Mouse (Mus musculus) thymus, postnatal 36 days (tissue): ENCODE measurements around the gene Fkrp.
A peak's percentile ranks its signal among the peaks of the same experiment; 100 is the strongest.

Source experiments
- DNase-seq, 2 experiments: peaks; one replicate each; pipeline ENCODE4 v3.0.0; 2022; ENCODE audit warnings: mixed read lengths in 2 of 2

The Fkrp gene

GRCm38 (mm10) chr7:16830449-16830848, 13.9 kb upstream of the Fkrp start:
- no peak for DNase-seq

DNA sequence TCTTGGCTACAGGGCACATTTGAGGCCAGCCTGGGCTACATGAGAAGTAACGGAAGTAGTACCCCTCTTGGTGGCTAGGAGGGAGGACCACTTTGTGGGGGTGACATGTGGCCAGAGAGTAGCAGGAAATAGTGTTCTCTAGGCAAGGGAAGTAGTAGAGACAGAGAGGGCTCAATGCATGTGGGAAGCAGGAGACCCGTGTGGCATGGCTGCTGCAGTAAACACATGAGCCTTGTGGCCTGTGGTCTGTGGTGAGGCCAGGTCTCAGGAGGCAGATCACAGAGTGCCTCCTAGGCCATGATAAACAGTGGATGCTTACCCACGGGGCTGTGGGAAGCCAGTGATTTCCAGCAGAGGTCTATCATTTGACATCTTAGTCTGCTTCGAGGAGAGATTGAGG, 10.7 kb upstream of the Fkrp start:
- DNase-seq = no peak

- no peak for DNase-seq
Observed at GRCm38 (mm10) chr7:16826571-16826970, 10.0 kb upstream of the Fkrp start.

GRCm38 (mm10) chr7:16825785-16826184, 9.3 kb upstream of the Fkrp start:
- peak; percentile 39 to 55 for DNase-seq

DNA sequence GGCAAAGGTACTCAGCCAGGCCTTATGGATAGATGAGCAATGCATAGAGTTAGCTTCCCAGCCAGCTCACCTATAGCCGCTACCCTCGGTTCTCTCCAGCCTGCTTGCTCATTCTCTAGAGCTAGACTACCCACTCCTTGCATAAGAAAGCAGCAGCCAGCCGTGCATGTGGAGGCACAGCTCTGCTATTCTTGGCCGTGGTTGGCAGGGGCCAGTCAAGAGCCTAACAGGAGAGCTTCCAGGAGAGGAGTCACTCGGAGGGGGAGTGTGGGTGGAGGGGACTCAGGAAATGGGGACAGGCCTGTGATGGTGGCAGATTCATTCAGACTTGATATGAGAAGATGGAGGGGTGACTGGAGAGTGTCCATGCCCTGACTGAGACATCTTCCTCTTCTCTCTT, 7.2 kb upstream of the Fkrp start:
- no peak for DNase-seq

DNA sequence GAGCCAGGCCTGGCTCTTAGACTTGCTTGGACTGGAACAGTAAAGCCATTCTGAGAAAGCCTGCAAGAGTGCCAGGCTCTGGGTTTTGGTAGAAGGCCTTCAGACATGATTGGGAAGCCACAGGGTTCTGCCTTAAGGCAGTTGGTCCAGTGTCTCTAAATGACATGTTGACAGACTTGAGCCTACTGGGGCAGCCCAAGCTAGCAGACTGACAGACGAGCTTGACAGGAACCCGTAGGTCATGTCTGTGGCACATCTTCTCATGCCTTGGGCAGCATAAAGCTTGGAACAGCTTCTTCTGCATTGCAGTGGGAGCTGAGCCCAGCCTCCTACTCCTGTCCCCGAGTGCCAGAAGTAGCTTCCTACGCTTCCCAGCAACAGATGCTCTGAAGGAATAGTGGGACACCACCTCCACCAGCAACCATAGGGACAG, 5.2 kb upstream of the Fkrp start:
- DNase-seq = no peak

GRCm38 (mm10) chr7:16821091-16821490, 4.6 kb upstream of the Fkrp start:
- no peak for DNase-seq

- DNase-seq = no peak
Observed at GRCm38 (mm10) chr7:16820271-16820763, 3.8 kb upstream of the Fkrp start.

GRCm38 (mm10) chr7:16819794-16820193, 3.3 kb upstream of the Fkrp start:
- DNase-seq = no peak

GRCm38 (mm10) chr7:16817693-16818092, 1.2 kb upstream of the Fkrp start:
- DNase-seq = no peak

DNA sequence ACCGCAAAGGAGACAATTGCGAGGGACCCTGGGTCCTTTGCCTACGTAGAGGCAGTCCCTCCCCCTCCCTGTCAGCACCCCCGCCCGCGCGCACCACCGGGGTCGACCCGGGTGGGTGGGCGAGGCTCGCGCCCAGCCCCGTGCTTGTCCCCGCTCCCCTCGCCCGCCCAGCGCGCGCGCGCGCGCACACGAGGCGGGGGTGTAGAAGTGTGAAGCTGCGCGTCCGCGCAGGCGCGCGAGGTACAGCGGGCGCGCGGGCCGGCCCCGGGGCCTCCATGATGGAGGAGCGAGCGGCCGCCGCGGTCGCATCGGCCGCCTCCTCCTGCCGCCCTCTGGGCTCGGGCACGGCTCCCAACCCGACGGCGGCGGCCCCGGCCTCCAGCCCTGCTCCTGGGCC, 456 bp downstream of the Fkrp start:
- DNase-seq = peak; percentile 83 to 87

DNA sequence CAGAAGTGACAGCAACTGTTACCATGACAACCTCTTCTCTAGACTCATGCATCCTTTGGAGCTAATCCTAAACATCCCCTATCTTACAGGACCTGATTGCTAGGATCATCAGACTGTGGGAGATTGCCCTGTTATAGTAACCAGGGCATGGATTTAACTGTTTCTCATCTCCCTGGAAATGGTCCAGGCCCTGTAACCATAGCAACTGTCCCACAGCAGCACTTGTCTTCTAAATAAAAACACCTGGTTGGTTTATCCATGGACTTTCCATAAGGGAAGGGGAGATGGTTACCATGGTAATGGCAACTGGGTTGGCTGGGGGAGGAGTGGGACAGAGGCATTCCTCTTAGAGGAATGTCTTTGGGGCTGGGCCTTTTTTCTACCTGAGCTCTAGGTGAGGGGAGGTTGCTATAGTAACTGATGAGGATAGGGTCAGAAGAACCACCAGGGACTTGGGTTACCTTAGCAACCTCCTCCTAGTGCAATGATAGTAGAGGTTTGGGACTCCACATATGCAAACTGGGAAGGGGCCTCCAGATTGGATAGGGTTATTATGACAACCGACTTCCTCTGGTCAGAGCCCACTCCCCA, 1.1 kb downstream of the Fkrp start, which contains the start of gene Strn4:
TSS of gene Strn4 (plus strand) at position 539 of the 591 bp plus-strand sequence.
- no peak for DNase-seq

DNA sequence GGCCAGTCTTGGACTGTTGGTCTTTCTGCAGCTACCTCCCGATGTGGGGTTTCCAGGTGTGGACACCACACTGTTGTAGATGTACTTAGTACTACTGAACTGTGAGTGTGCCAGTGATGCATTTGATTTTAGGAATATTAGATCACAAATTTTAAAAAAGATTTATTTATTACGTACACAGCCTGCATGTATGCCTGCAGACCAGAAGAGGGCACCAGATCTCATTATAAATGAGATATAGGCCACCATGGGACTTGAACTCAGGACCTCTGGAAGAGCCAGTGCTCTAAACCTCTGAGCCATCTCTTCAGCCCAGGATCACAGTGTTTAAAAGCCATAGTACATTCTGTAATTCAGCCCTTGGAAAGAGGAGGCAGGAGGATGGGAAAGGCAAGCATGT, 4.0 kb downstream of the Fkrp start:
- no peak for DNase-seq

DNA sequence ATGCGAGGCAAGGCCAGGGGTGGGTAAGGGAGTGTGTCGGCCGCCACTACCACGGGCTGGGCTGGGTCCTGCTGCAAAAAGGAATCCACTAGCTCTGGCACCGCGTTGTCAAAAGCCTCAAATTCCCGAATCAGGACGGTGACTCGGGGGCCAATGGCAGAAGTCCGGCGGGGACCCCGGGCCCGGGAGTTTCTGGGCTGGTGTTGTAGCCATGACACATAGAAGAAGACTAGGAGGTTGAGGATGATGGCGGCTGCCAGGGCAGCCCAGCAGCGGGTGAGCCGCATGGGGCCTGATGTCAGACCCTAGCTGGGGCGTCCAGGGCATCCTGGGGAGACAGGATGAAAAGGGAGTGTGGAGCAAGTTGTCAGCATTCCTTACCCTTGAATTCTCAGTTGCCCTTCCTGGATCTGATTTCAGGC, 4.9 kb downstream of the Fkrp start:
- no peak for DNase-seq

DNA sequence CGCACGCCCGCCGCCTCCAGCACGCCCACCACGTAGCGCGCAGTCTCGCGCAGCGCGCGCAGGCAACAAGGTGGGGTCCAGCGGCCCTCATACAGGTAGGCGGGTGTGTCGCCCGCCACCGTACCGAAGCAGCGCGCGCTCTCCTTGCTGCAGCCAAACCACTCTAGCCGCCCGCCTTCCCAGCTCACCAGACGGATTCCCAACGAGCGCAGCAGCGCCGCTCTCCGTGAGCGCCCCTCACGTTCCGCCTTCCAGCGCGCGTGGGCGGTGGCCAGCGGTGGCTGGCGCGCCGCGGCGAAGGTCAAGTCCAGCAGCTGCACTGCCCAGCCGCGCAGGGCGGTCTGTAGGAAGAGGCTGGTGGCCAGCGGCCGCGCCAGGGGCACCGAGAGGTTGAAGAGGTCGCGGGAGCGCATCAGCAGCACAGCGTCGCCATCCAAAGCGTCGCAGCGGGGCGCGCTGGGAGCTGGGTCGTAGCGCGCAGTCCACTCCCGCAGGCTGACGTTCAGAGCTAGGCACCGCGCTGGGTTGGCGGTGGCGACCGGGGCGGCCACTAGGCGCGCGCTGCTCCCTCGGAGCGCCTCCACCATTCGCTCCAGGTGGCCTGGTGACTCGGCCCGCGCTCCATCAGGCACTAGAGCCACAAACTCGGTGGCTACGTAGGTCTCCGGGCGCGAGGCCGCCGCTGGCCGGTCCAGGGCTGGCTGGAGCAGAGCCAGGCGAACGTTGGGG, 5.4 kb downstream of the Fkrp start:
- no peak for DNase-seq

DNA sequence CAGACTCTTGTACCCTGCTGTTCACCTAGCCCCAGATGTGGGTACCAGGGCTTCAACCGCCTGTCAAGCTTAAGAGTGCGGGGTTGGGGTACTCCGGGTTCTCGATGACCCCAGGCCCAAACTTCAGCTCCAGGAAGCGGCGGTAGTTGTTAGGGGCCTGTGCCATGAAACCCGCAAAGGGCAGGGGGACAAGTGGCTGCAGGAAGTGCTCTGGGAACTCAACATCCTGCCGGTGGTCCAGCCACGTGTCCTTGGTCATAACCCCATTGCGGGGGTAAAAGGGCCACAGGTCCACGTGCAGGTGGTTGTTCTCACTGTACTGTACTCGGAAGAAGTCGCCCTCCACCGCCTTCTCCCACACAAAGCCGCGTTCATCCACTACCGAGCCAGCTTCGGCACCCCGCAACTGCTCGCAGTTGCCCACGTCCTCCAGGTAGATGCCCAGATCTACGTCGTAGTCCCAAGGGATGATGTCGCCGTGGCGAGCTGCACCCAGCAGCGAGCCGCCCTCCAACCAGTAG, 6.1 kb downstream of the Fkrp start:
- no peak for DNase-seq

- DNase-seq = peak; percentile 38 to 40
Observed at GRCm38 (mm10) chr7:16809739-16810138, 6.8 kb downstream of the Fkrp start.

DNA sequence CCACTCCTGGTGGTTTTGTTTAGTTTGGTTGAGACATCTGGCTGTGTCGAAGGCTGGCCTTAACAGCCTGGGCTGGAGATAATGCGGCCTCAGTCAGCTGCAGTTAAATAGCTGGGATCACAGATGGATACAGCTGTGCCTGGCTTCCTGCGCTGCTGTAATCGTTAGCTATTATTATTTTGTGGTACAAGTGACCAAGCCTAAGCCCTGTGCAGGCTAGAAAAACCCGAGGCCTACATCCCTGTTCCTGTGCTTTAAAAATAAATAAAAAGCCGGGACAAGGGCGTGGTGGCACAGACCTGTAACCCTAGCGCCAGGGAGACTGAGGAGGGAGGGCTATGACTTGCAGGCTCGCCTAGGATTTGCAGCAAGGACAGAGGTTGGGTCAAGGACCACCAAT, 7.9 kb downstream of the Fkrp start:
- no peak for DNase-seq

- peak; percentile 33 to 41 for DNase-seq
Observed at GRCm38 (mm10) chr7:16807936-16808335, 8.6 kb downstream of the Fkrp start.

- DNase-seq = no peak
Observed at GRCm38 (mm10) chr7:16804409-16805028, 12.0 kb downstream of the Fkrp start.

DNA sequence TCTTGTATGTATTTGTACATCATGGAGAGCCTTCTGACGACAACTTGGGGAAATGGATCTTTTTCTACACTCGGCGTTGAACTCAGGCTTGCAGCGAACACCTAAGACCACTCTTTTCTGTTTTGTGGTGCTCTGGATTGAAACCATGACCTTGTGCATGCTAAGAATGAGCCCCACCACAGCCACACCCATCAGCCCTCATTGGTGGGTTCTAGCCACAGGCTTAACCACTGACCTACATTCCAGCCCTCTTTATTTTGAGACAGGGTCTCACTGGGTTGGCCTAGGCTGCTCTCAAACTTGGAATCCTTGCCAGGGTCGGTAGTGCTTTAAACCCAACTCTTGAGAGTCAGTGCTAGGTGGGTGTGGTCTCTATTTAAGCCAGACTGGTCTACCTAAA, 21.6 kb downstream of the Fkrp start:
- peak; percentile 22 to 49 for DNase-seq

- DNase-seq = no peak
Observed at GRCm38 (mm10) chr7:16793010-16793725, 23.4 kb downstream of the Fkrp start.

DNA sequence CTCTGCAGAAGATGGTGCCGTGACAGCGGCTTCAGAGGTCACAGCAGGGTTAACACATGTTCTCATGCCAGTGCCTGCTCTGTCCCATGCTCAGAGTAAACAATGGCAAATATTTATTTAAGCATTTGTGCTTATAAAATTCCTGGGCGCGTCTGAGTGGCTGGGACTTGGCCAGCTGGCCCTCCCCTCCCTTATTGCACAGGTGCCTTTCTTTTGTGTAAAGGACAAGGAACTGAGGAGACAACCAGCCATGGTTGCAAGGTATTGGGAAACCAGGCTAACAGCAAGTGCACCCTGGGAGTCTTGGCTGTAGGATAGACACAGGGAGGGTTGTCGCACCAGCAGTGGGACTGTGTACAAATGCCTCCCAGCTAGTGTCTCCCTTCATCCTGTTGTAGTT, 24.2 kb downstream of the Fkrp start:
- DNase-seq = no peak
